8 mouse cellular contexts compared by ENCODE assay signal in the genomic region with DNA sequence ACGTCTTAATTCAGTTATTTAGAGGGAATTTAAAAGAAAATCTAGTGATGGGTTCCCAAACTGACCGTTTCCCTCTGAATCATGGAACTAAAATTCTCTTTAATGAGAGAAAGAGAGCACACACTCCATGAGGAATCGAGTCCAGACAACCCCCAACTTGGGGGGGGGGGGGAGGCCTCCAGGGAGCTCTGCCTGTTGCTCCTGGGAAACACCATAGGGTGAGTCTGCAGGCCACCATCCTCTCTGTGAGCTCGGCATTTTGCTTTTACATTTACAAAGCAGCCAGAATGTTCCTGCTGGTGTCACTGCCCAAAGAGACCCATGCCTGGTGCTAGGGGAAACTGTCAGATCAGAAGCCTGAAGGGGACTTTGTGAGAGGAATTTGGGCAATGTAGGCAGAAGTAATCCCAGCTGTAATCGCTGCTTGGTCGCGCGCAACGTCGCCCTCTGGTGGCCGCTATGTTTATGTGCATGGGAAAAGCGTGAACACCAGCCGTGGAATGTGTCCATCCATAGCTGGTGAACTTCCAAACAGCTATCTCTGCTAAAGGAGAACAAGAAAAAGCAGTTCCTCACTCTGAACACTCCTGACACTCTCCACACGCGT.
DNase-seq lines count a peak whose midpoint lies in the region; ATAC-seq and TF ChIP-seq lines count a peak whose summit lies in the region.

No protein-coding gene starts in this region.

- no peaks in the 10 kb centered on the region for H3K36me3 ChIP-seq in midbrain, embryonic 13.5 days
- H3K36me3 ChIP-seq in small intestine, adult 2 months (ENCODE audit: control insufficient read depth, insufficient read depth, low read length), result no peaks in the 10 kb centered on the region

- no peak overlapping the region for H3K4me3 ChIP-seq in midbrain, embryonic 13.5 days (replicated peaks)
- H3K4me3 ChIP-seq in small intestine, adult 2 months (ENCODE audit: low read depth, low read length), result no peak overlapping the region

- WGBS in midbrain, embryonic 13.5 days, result 15% methylated on average over 15 of the region's 15 CpGs
- 16% methylated on average over 15 of the region's 15 CpGs for WGBS in small intestine, adult 2 months

- H3K9me3 ChIP-seq in midbrain, embryonic 13.5 days, result no peaks in the 10 kb centered on the region

- no peak overlapping the region for H3K4me2 ChIP-seq in midbrain, embryonic 13.5 days (replicated peaks)

- peak; percentile 83 for ATAC-seq in common myeloid progenitor, adult 5-6 weeks (replicated peaks; ENCODE audit: low read depth, poor library complexity, severe bottlenecking)
- peak; percentile 69 for ATAC-seq in midbrain, embryonic 13.5 days
- no peak for ATAC-seq in erythroid progenitor cell, adult 5-6 weeks (replicated peaks; ENCODE audit: low FRiP score, poor library complexity, severe bottlenecking)

- H3K4me1 ChIP-seq in midbrain, embryonic 13.5 days (replicated peaks), result no peaks in the 10 kb centered on the region
- H3K4me1 ChIP-seq in small intestine, adult 2 months (ENCODE audit: control insufficient read depth, insufficient read depth, insufficient read length, low read length), result no peaks in the 10 kb centered on the region

- H3K27me3 ChIP-seq in midbrain, embryonic 13.5 days, result no peaks in the 10 kb centered on the region
- H3K27me3 ChIP-seq in small intestine, adult 2 months (ENCODE audit: control insufficient read depth, insufficient read depth, low read length), result no peaks in the 10 kb centered on the region

- TF ChIP-seq CTCF in small intestine, adult 2 months (IDR thresholded peaks at IDR 0.05; ENCODE audit: extremely low read depth, insufficient read length, insufficient replicate concordance, low read depth, low read length), result peak; percentile 91

- TF ChIP-seq POLR2A in small intestine, adult 2 months (IDR thresholded peaks at IDR 0.05; ENCODE audit: low read depth, low read length), result no peak

- DNase-seq in adrenal gland, adult (ENCODE audit: inconsistent age in 2 of 2, low spot score in 1 of 2), result peak; percentile 70 to 91
- DNase-seq in gastrocnemius, postnatal 10 days, result peak; percentile 86
- peak; percentile 44 for DNase-seq in hindlimb bud, embryonic 11.5 days (ENCODE audit: extremely low spot score, low read depth, low spot score)
- peak; percentile 59 to 85 for DNase-seq in left cerebral cortex, adult 8-10 months (ENCODE audit: low spot score in 2 of 2)

- no peak overlapping the region for H3K27ac ChIP-seq in midbrain, embryonic 13.5 days
- no peak overlapping the region for H3K27ac ChIP-seq in small intestine, adult 2 months (ENCODE audit: insufficient read depth, low read depth, low read length)

- H3K9ac ChIP-seq in midbrain, embryonic 13.5 days (replicated peaks), result no peak overlapping the region
